Mouse (Mus musculus): ENCODE results near the gene Pilrb2. TPM values are rescaled to one million over a fixed set of nuclear protein-coding genes. Genes with fewer than 3 reads are reported as not detected.
"Not testable (repeated sequence)": the region's sequence is repeated elsewhere in the genome, so short reads cannot be mapped to it uniquely, and the experiment has no call there.

Gene Pilrb2
- polyA plus RNA-seq, 1 experiment from 2014 or later, result 1.9 TPM

- 72% methylated on average over 2 of the region's 2 CpGs for WGBS
- H3K4me1 ChIP-seq (replicated peaks), result 0 out of 2 replicates have a peak, but pooled peaks cover 2% of the 10 kb centered on the region
- H3K9ac ChIP-seq, result no peak overlapping the region
- no peak for ATAC-seq (ENCODE audit: insufficient number of reproducible peaks, low FRiP score)
- H3K27me3 ChIP-seq (replicated peaks), result no peaks in the 10 kb centered on the region
- H3K4me2 ChIP-seq, result no peak overlapping the region
- no peaks in the 10 kb centered on the region for H3K9me3 ChIP-seq (replicated peaks)
- H3K36me3 ChIP-seq, result no peaks in the 10 kb centered on the region
- no peak overlapping the region for H3K27ac ChIP-seq (ENCODE audit: poor library complexity, severe bottlenecking)
- H3K4me3 ChIP-seq, result no peak overlapping the region
These were observed 3.4 kb upstream of the Pilrb2 start for GRCm38 (mm10) chr5:137875054-137875453.

DNA sequence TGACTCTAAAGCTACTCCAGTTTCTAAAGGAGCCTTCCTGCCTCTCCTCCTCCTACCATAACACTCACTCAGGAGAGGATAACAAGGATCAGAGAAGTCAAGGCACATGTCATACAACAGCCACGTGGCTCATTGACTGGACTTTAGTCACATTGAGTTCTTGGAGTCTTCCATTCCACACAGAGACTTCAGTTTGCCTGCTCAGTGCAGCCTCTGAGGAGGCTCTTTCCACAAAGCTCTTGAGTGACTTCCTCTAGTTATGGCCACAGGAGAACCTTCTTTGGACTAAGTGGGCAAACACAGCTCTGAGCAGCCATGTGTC lies 727 bp upstream of the Pilrb2 start:
- ATAC-seq (ENCODE audit: insufficient number of reproducible peaks, low FRiP score), result not testable (repeated sequence)
- WGBS, result 23% methylated on average over 1 of the region's 1 CpGs

DNA sequence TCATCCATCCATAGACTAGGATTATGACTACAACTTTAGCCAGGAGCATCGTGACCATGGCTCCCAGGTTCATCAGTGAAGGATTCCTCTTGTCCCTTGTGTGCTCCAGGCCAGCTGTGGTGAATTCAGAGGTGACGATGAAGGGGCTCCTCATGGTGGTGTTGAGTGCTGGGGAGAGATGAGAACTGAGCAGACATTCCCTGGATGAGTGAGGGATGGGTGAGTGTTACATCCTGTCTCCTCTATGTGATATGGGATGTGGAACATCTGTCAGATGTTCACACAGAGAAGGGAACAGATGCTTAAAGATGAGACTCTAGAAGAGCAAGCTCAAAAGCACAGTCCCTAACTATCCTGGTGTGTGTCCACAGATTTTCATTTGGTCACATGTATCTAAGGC lies 3.0 kb downstream of the Pilrb2 start:
- not testable (repeated sequence) for H3K4me1 ChIP-seq (replicated peaks); H3K4me3 ChIP-seq; H3K4me2 ChIP-seq; H3K9ac ChIP-seq; H3K27ac ChIP-seq (ENCODE audit: poor library complexity, severe bottlenecking); H3K9me3 ChIP-seq (replicated peaks); H3K27me3 ChIP-seq (replicated peaks); H3K36me3 ChIP-seq; ATAC-seq (ENCODE audit: insufficient number of reproducible peaks, low FRiP score)
- WGBS, result 65% methylated on average over 2 of the region's 2 CpGs

More for the DNA sequence above, 727 bp upstream of the Pilrb2 start:
- H3K36me3 ChIP-seq; H3K9ac ChIP-seq; H3K4me3 ChIP-seq; H3K9me3 ChIP-seq (replicated peaks); H3K4me2 ChIP-seq; H3K27me3 ChIP-seq (replicated peaks); H3K27ac ChIP-seq (ENCODE audit: poor library complexity, severe bottlenecking); H3K4me1 ChIP-seq (replicated peaks): not testable (repeated sequence)

DNA sequence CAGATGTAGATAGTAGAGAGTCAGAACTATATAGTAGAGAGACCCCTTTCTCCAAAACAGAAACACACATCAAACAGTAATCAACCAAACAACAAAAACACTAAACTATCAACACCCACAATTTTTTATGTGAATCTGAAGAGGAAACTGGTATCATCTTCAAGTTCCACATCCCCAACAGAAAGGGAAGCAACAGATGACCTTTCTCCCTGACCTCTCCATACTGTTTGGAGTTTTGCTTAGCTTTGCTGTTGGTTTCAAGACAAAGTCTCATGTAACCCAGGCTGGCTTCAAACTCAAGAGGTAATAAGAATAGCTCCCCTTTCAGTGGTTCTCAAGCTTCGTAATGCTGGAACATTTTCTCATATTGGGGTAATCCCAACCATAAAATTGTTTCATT lies 7.6 kb downstream of the Pilrb2 start:
- not testable (repeated sequence) for H3K9ac ChIP-seq; H3K4me2 ChIP-seq; H3K4me3 ChIP-seq; H3K27ac ChIP-seq (ENCODE audit: poor library complexity, severe bottlenecking); ATAC-seq (ENCODE audit: insufficient number of reproducible peaks, low FRiP score); H3K27me3 ChIP-seq (replicated peaks); H3K36me3 ChIP-seq; H3K9me3 ChIP-seq (replicated peaks); H3K4me1 ChIP-seq (replicated peaks)
- WGBS, result 80% methylated on average over 1 of the region's 1 CpGs

- not testable (repeated sequence) for ATAC-seq (ENCODE audit: insufficient number of reproducible peaks, low FRiP score); H3K36me3 ChIP-seq; H3K4me2 ChIP-seq; H3K4me3 ChIP-seq; H3K27ac ChIP-seq (ENCODE audit: poor library complexity, severe bottlenecking); H3K27me3 ChIP-seq (replicated peaks); H3K9me3 ChIP-seq (replicated peaks); H3K4me1 ChIP-seq (replicated peaks); H3K9ac ChIP-seq
- WGBS, result 52% methylated on average over 2 of the region's 2 CpGs
These were observed 13.5 kb downstream of the Pilrb2 start, which contains the start of gene Pilrb1 for GRCm38 (mm10) chr5:137857960-137858710. Gene Pilrb1, minus strand, starts transcription at chr5:137858106.

- not testable (repeated sequence) for ATAC-seq (ENCODE audit: insufficient number of reproducible peaks, low FRiP score)
These were observed 14.7 kb downstream of the Pilrb2 start for GRCm38 (mm10) chr5:137856870-137857269.

DNA sequence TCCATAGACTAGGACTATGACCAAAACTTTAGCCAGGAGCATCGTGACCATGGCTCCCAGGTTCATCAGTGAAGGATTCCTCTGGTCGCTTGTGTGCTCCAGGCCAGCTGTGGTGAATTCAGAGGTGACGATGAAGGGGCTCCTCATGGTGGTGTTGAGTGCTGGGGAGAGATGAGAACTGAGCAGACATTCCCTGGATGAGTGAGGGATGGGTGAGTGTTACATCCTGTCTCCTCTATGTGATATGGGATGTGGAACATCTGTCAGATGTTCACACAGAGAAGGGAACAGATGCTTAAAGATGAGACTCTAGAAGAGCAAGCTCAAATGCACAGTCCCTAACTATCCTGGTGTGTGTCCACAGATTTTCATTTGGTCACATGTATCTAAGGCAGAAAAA lies 16.7 kb downstream of the Pilrb2 start:
- H3K9me3 ChIP-seq (replicated peaks); H3K4me1 ChIP-seq (replicated peaks); H3K9ac ChIP-seq; H3K27ac ChIP-seq (ENCODE audit: poor library complexity, severe bottlenecking); H3K36me3 ChIP-seq; ATAC-seq (ENCODE audit: insufficient number of reproducible peaks, low FRiP score); H3K4me3 ChIP-seq; H3K4me2 ChIP-seq; H3K27me3 ChIP-seq (replicated peaks): not testable (repeated sequence)
- WGBS, result 63% methylated on average over 3 of the region's 3 CpGs

More at GRCm38 (mm10) chr5:137856870-137857269, 14.7 kb downstream of the Pilrb2 start:
- H3K4me2 ChIP-seq; H3K4me3 ChIP-seq; H3K9ac ChIP-seq; H3K27me3 ChIP-seq (replicated peaks); H3K4me1 ChIP-seq (replicated peaks); H3K9me3 ChIP-seq (replicated peaks); H3K36me3 ChIP-seq; H3K27ac ChIP-seq (ENCODE audit: poor library complexity, severe bottlenecking): not testable (repeated sequence)
- 71% methylated on average over 5 of the region's 5 CpGs for WGBS

GRCm38 (mm10) chr5:137850313-137850712 lies 21.3 kb downstream of the Pilrb2 start:
- not testable (repeated sequence) for H3K4me3 ChIP-seq; H3K4me1 ChIP-seq (replicated peaks); ATAC-seq (ENCODE audit: insufficient number of reproducible peaks, low FRiP score); H3K27ac ChIP-seq (ENCODE audit: poor library complexity, severe bottlenecking); H3K9ac ChIP-seq; H3K27me3 ChIP-seq (replicated peaks); H3K9me3 ChIP-seq (replicated peaks); H3K4me2 ChIP-seq; H3K36me3 ChIP-seq
- 71% methylated on average over 1 of the region's 1 CpGs for WGBS

GRCm38 (mm10) chr5:137837110-137837509 lies 34.5 kb downstream of the Pilrb2 start:
- H3K27ac ChIP-seq (ENCODE audit: poor library complexity, severe bottlenecking); ATAC-seq (ENCODE audit: insufficient number of reproducible peaks, low FRiP score); H3K4me1 ChIP-seq (replicated peaks); H3K4me3 ChIP-seq; H3K36me3 ChIP-seq; H3K27me3 ChIP-seq (replicated peaks); H3K4me2 ChIP-seq; H3K9ac ChIP-seq; H3K9me3 ChIP-seq (replicated peaks): not testable (repeated sequence)

GRCm38 (mm10) chr5:137836611-137837010 lies 35.0 kb downstream of the Pilrb2 start:
- Histone ChIP-seq H3K27me3 (replicated peaks) (no peaks in the 10 kb centered on the region), H3K27ac (ENCODE audit: poor library complexity, severe bottlenecking) (no peak overlapping the region), H3K4me3 (no peak overlapping the region), H3K4me1 (replicated peaks) (no peaks in the 10 kb centered on the region), H3K9me3 (replicated peaks) (no peaks in the 10 kb centered on the region), H3K36me3 (no peaks in the 10 kb centered on the region), H3K4me2 (no peak overlapping the region), H3K9ac (no peak overlapping the region)
- ATAC-seq (ENCODE audit: insufficient number of reproducible peaks, low FRiP score), result no peak

DNA sequence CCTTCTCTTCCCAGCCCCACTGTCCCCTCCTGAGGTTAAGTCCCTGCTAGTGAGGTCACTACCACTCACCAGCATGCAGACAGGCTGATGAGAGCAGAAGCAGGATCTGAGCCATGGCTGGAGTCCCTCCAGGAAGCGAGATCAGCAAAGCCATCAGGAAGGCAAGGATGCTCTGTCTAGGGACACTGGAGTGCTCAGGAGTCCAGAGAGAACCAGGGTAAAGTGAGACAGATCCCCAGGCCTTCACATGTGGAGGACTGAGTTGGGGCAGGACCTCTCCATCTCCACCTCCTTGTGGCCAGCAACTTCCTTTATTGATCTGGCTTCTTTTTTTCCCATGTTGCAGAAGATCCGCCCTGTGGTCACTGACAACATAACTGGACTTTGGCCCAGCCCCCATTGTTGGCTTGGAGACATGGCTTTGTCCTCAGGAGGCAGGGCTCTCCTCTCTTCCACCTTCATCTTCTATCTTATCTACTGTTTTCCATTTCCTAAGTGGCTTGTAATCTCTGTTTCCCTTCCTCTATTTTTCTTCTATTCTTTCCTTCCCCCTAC lies 35.6 kb downstream of the Pilrb2 start, which contains the start of gene Pilra:
TSS of gene Pilra (minus strand) at position 316 of the 555 bp plus-strand sequence.
- H3K4me2 ChIP-seq; H3K9ac ChIP-seq; H3K4me3 ChIP-seq; H3K4me1 ChIP-seq (replicated peaks); H3K36me3 ChIP-seq; H3K9me3 ChIP-seq (replicated peaks); H3K27ac ChIP-seq (ENCODE audit: poor library complexity, severe bottlenecking); H3K27me3 ChIP-seq (replicated peaks): not testable (repeated sequence)
- WGBS, result 41% methylated on average over 2 of the region's 2 CpGs
- peak; percentile 33; the same call in 1 of the 2 replicates for ATAC-seq (ENCODE audit: insufficient number of reproducible peaks, low FRiP score)

DNA sequence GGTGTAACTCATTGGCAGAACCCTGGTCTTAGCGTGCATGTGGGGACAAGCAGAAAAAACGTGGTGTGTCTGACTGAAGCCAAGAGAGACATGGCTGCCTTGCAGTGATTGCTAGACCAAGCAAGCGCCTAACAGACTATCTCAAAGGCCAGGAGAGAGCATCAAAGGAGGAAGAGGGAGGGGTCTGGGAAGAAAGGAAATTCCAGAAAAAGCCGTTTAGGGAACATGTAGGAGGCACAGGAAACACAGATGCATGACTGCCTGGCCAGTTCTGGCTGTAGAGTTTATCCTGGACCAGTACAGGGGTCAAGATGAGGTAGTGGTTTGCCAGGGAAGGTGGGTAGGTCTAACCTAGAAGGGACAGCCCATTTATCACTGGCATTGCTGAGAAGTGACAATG lies 38.1 kb downstream of the Pilrb2 start:
- no peaks in the 10 kb centered on the region; the same call in 1 of the 2 replicates for H3K4me1 ChIP-seq (replicated peaks)
- H3K27ac ChIP-seq (ENCODE audit: poor library complexity, severe bottlenecking), result no peak overlapping the region
- no peaks in the 10 kb centered on the region for H3K36me3 ChIP-seq
- no peak overlapping the region for H3K4me3 ChIP-seq
- 38% methylated on average over 4 of the region's 4 CpGs for WGBS
- no peaks in the 10 kb centered on the region for H3K27me3 ChIP-seq (replicated peaks)
- no peak overlapping the region for H3K4me2 ChIP-seq
- no peak overlapping the region for H3K9ac ChIP-seq
- H3K9me3 ChIP-seq (replicated peaks), result no peaks in the 10 kb centered on the region
- peak; percentile 74 for ATAC-seq (ENCODE audit: insufficient number of reproducible peaks, low FRiP score)
